Mouse (Mus musculus): ENCODE measurements around the gene Foxn3. TPM values are rescaled to one million over a fixed set of nuclear protein-coding genes. Genes with fewer than 3 reads are reported as not detected.
A peak's percentile ranks its signal among the peaks of the same experiment; 100 is the strongest.

Foxn3 gene
- total RNA-seq, 2 experiments from 2014 or later, result 49.9 to 51.2 TPM

GRCm38 (mm10) chr12:99174979-99175621, 388.3 kb downstream of the Foxn3 start:
- intact Hi-C loops (cut with DNase I), result no loop called here
- no peak for DNase-seq (ENCODE audit: low spot score in 2 of 2)

DNA sequence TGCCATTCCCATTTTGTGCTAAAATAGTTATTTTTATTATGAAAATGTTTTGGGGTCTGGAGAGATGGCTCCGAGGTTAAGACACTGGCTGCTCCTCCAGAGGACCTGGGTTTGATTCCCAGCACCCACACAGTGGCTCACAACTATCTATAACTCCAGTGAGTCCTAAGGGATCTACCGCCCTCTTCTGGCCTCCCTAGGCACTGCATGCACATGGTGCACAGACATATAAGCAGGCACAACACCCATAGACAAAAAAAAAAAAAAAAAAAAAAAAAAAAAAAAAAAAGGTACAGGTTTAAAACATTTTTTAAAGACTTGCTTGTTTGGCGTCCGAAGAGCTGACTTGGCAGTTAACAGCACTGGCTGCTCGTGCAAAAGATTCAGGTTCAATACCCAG, 391.2 kb downstream of the Foxn3 start:
- no peak for DNase-seq (ENCODE audit: low spot score in 2 of 2)
- intact Hi-C loops (cut with DNase I), result no loop called here

GRCm38 (mm10) chr12:99169925-99170324, 393.5 kb downstream of the Foxn3 start:
- no peak for DNase-seq (ENCODE audit: low spot score in 2 of 2)
- intact Hi-C loops (cut with DNase I), result no loop called here

DNA sequence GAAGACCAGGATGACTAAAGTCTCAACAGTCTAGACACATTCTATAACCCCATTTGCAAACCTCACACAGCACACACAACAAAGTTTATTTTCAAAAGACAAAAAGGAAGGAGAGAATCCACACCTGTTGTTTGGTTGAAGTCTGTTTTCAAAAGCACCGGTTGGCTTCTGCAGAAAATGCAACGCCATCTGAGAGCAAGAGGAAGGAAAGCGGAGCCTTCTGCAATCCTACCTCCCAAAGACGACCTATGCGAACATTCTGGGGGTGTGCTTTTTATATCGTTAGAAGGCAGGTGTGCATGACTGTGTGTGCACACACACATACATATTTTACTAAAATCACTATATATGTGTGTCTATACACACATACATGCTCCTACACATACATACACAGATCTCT, 397.3 kb downstream of the Foxn3 start:
- no peak for DNase-seq (ENCODE audit: low spot score in 2 of 2)

DNA sequence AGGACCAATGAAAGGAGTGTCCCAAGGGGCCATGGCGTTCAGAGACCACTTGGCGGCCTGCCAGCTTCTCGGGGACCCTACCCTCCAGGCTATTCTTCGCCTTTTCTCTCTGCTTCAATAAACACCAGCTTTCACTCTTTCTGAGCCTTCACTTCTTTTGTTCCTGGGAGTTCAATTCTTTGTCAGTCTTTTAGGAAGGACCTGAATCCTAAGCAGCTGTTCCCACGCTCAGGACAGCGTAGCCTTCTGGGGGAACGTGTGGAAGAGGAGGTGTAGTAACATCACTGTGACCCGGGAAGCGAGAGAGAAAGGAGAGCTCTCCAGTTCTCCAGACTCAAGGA, 400.1 kb downstream of the Foxn3 start:
- DNase-seq (ENCODE audit: low spot score in 2 of 2), result no peak
- intact Hi-C loops (cut with DNase I), result no loop called here

More for the DNA sequence above, 397.3 kb downstream of the Foxn3 start:
- intact Hi-C loops (cut with DNase I), result no loop called here

- no peak for DNase-seq (ENCODE audit: low spot score in 2 of 2)
Measured at GRCm38 (mm10) chr12:99162639-99163341, 400.6 kb downstream of the Foxn3 start.

DNA sequence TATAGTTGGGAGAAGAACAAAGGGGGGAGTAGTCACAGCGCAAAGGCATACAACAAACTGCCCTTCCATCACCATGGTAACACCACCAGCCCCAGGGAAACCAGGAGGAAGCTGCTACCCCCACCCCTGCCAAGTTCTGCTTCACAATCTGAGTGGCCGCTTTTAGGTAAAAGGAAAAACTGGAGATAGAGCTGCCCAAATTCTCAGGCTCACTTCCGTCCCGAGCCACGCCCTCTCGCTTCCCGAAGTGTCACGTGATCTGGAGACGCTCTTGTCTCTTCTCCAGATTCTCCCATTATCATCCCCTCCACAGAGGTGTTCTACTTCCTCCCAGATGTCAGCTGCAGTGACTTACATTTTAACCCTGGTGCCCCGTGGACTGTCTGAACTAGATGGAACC, 401.2 kb downstream of the Foxn3 start:
- intact Hi-C loops (cut with DNase I), result no loop called here
- DNase-seq (ENCODE audit: low spot score in 2 of 2), result peak in 1 of 2 experiments; percentile 32

More at GRCm38 (mm10) chr12:99162639-99163341, 400.6 kb downstream of the Foxn3 start:
- intact Hi-C loops (cut with DNase I), result no loop called here

DNA sequence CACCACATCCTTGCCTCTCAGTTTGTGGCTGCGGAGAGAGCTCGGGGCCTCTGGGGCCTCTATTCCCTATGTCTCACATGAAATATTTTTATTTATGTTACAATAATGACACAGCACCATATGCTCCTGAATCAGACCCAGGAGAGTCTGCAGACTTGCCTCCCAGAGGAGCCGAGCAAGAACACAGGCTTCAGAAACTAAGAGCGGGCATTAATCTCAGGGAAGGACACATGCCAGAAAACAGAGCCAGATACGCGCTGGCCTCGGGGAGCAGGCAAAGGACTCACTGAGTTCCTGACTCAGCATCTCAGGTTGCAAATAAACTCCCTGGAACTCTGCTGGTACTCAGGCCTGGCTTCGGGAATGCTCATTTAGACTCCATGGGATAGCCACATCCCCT, 403.3 kb downstream of the Foxn3 start:
- no peak for DNase-seq (ENCODE audit: low spot score in 2 of 2)
- intact Hi-C loops (cut with DNase I), result no loop called here

DNA sequence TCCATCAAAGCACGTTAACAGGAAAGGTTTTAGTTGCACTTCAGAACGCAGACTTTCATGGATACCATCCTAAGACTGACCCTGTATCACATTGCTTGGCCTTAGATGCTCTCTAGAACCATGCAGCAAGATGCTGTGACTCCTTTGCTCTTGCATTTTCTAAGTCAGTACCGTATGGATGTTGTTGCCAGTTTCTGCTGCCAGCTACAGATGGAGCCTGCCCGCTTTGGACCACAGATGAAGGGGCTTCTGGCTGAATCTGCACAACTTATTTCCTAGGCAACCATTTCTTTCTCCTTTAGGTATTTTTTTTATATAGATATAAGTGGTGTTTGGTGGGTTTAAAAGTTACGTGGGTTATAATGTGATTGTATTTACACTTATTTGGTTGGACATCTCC, 407.5 kb downstream of the Foxn3 start:
- intact Hi-C loops (cut with DNase I), result no loop called here
- DNase-seq (ENCODE audit: low spot score in 2 of 2), result no peak

- no peak for DNase-seq (ENCODE audit: low spot score in 2 of 2)
- intact Hi-C loops (cut with DNase I), result no loop called here
Measured at GRCm38 (mm10) chr12:99154230-99154629, 409.2 kb downstream of the Foxn3 start.

DNA sequence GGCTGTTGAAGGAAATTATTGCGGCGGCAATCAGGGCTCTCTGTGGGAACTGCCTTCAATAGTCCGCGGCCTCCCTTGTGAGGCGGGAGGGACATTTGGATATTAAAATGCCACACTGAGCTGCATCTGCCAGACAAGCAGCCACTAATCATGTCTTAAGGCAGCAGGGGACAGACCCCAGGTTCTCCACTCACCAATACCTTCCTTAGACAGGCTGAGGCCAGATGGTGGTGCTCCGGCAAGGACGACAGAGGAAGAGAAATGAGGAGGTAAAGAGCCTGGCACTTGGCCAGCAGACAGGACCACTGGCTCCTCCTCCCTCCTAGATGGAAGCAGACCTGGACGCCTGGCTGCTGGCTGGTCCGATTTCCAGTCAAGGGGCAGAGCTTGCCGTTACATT, 409.7 kb downstream of the Foxn3 start:
- no peak for DNase-seq (ENCODE audit: low spot score in 2 of 2)
- intact Hi-C loops (cut with DNase I), result no loop called here

- peak in 1 of 2 experiments; percentile 20 for DNase-seq (ENCODE audit: low spot score in 2 of 2)
- intact Hi-C loops (cut with DNase I), result no loop called here
Measured at GRCm38 (mm10) chr12:99150126-99150525, 413.3 kb downstream of the Foxn3 start.

GRCm38 (mm10) chr12:99149193-99149592, 414.2 kb downstream of the Foxn3 start:
- intact Hi-C loops (cut with DNase I), result no loop called here
- no peak for DNase-seq (ENCODE audit: low spot score in 2 of 2)

All from left cerebral cortex, postnatal 36 days (tissue).